ENCODE assay signal across 19 mouse cellular contexts in genomic region chr3:95136336-95136735, GRCm38 (mm10). TPM values are rescaled to one million over a fixed set of nuclear protein-coding genes. Genes with fewer than 3 reads are reported as not detected.
DNase-seq lines count a peak whose midpoint lies in the region; ATAC-seq and TF ChIP-seq lines count a peak whose summit lies in the region.
"Had no signal": no experiment of that assay in that cellular context is flagged by ENCODE, and none has a peak within 500 bp of the region (broad histone marks: within the 10 kb centered on the region; RNA-seq: fewer than 3 reads in every experiment).

No protein-coding gene starts in this region.

- DNase-seq in gastrocnemius, adult 2 months = no peak
- DNase-seq in gastrocnemius, postnatal 4 days (ENCODE audit: low spot score in 2 of 2) = no peak
- DNase-seq in neural tube, embryonic 10.5 days (ENCODE audit: extremely low spot score, low spot score) = no peak
- no peak for DNase-seq in thymus, postnatal 4 days
- no peak for DNase-seq in kidney, adult 18-20 months
- DNase-seq: cerebellum, postnatal 14 days; gastrocnemius, postnatal 36 days; kidney, adult 11 months; kidney, postnatal 25 days had no signal

- H3K4me1 ChIP-seq in neural tube, embryonic 13.5 days (replicated peaks) = peaks cover 29% of the 10 kb centered on the region

- H3ac ChIP-seq in myocyte (ENCODE audit: control insufficient read depth, insufficient read length) = no peak overlapping the region

- no peak for TF ChIP-seq POLR2A in myocyte (IDR thresholded peaks at IDR 0.05; ENCODE audit: insufficient read length, low read depth)

- intact Hi-C loops in gastrocnemius, adult 2 months (cut with DNase I) = no loop called here

- peak overlapping the region; percentile 81; the same call in 1 of the 2 replicates for H3K27ac ChIP-seq in gastrocnemius, adult 2 months
- no peak overlapping the region for H3K27ac ChIP-seq in neural tube, embryonic 13.5 days (replicated peaks)
- H3K27ac ChIP-seq: embryonic facial prominence, embryonic 10.5 days; hindbrain, postnatal 0 days had no signal

- no peak for TF ChIP-seq CTCF in gastrocnemius, adult 2 months (IDR thresholded peaks at IDR 0.05)

- H3K4me3 ChIP-seq in gastrocnemius, adult 2 months = no peak overlapping the region
- H3K4me3 ChIP-seq in neural tube, embryonic 13.5 days = no peak overlapping the region
- H3K4me3 ChIP-seq in myocyte = peak overlapping the region; percentile 42

- no peak overlapping the region for H3K4me2 ChIP-seq in neural tube, embryonic 13.5 days
- no peak overlapping the region for H3K4me2 ChIP-seq in myocyte (ENCODE audit: low read depth)

- no peaks in the 10 kb centered on the region for H3K9me3 ChIP-seq in neural tube, embryonic 13.5 days
- H3K9me3 ChIP-seq: embryonic facial prominence, embryonic 10.5 days had no signal

- no peaks in the 10 kb centered on the region for H3K27me3 ChIP-seq in neural tube, embryonic 13.5 days
- H3K27me3 ChIP-seq in myocyte (ENCODE audit: control insufficient read depth, insufficient read depth, insufficient read length) = no peaks in the 10 kb centered on the region

- ATAC-seq in neural tube, embryonic 13.5 days (ENCODE audit: low read depth) = no peak
- peak; percentile 7; the same call in 1 of the 2 replicates for ATAC-seq in common myeloid progenitor, adult 5-6 weeks (replicated peaks; ENCODE audit: low read depth, poor library complexity, severe bottlenecking)
- ATAC-seq: forebrain, embryonic 14.5 days; hindbrain, postnatal 0 days had no signal

- peaks cover 30% of the 10 kb centered on the region for H3K36me3 ChIP-seq in neural tube, embryonic 13.5 days
- no peaks in the 10 kb centered on the region for H3K36me3 ChIP-seq in myocyte (ENCODE audit: control insufficient read depth, insufficient read depth)

- WGBS in neural tube, embryonic 13.5 days = 92% methylated on average over 3 of the region's 3 CpGs

- H3K79me2 ChIP-seq in myocyte (ENCODE audit: control insufficient read depth, insufficient read depth) = peaks cover 8% of the 10 kb centered on the region

- H3K9ac ChIP-seq in neural tube, embryonic 13.5 days = 0 out of 2 replicates have a peak overlapping the region, but pooled peaks have one; percentile 22

TF ChIP-seq in myocyte, 11 proteins besides CTCF, POLR2A, EP300 and RAD21:
- TF ChIP-seq CEBPB (IDR thresholded peaks at IDR 0.05; ENCODE audit: insufficient read depth, poor library complexity, severe bottlenecking) (no peak), SRF (IDR thresholded peaks at IDR 0.05; ENCODE audit: control insufficient read depth, insufficient read length, low read depth) (no peak), MAX (IDR thresholded peaks at IDR 0.05; ENCODE audit: low read depth) (no peak), REST (IDR thresholded peaks at IDR 0.05; ENCODE audit: insufficient read depth, insufficient read length) (no peak), E2F4 (IDR thresholded peaks at IDR 0.05; ENCODE audit: insufficient read depth) (no peak), TCF12 (IDR thresholded peaks at IDR 0.05; ENCODE audit: insufficient read depth, poor library complexity, severe bottlenecking) (no peak), USF1 (IDR thresholded peaks at IDR 0.05; ENCODE audit: low read depth) (no peak), MYOG (IDR thresholded peaks at IDR 0.05; ENCODE audit: control insufficient read depth in 1 of 3, insufficient read depth in 1 of 3, insufficient read length in 2 of 3, low read depth in 2 of 3) (no peak)

RNA-seq across cellular contexts. Expression of gene Lysmd1, which starts 2.4 kb away (rescaled TPM):
- total RNA-seq in gastrocnemius, adult 2 months (2021) = 1 to 10 TPM; 6.7 to 7.2 TPM
- 1 to 10 TPM; 6.8 to 7.0 TPM for total RNA-seq in gastrocnemius, postnatal 4 days (2021)
- polyA plus RNA-seq in neural tube, embryonic 13.5 days (2015; fragmentation: Nextera tagmentation; extraction: Ambion mirVana) = 34.7 and 39.1 TPM in 2 replicates
- total RNA-seq in common myeloid progenitor, adult 5-6 weeks (2017) = 2.9 and 6.9 TPM in 2 replicates
- 7.0 TPM for polyA plus RNA-seq in myocyte (2012; fragmentation: generic; extraction: Trizol)

RNA-seq across cellular contexts. Expression of gene Scnm1, which starts 2.5 kb away (rescaled TPM):
- total RNA-seq in gastrocnemius, adult 2 months (2021) = 10 to 100 TPM; 33.2 to 40.7 TPM
- 10 to 100 TPM; 48.8 to 51.2 TPM for total RNA-seq in gastrocnemius, postnatal 4 days (2021)
- polyA plus RNA-seq in neural tube, embryonic 13.5 days (2015; fragmentation: Nextera tagmentation; extraction: Ambion mirVana) = 96.8 and 98.2 TPM in 2 replicates
- total RNA-seq in common myeloid progenitor, adult 5-6 weeks (2017) = 59.6 and 88.2 TPM in 2 replicates
- 30.6 TPM for polyA plus RNA-seq in myocyte (2012; fragmentation: generic; extraction: Trizol)

RNA-seq across cellular contexts. Expression of gene Tnfaip8l2, which starts 5.8 kb away (rescaled TPM):
- total RNA-seq in gastrocnemius, adult 2 months (2021) = under 1 TPM; 0.42 to 0.87 TPM
- 1 to 10 TPM; 2.8 to 3.7 TPM for total RNA-seq in gastrocnemius, postnatal 4 days (2021)
- 3.0 and 3.3 TPM in 2 replicates for polyA plus RNA-seq in neural tube, embryonic 13.5 days (2015; fragmentation: Nextera tagmentation; extraction: Ambion mirVana)
- 21.8 and 38.5 TPM in 2 replicates for total RNA-seq in common myeloid progenitor, adult 5-6 weeks (2017)
- 0.22 TPM for polyA plus RNA-seq in myocyte (2012; fragmentation: generic; extraction: Trizol)

RNA-seq across cellular contexts. Expression of gene Tmod4, which starts 12.1 kb away (rescaled TPM):
- 100 to 1,000 TPM; 598 to 814 TPM for total RNA-seq in gastrocnemius, adult 2 months (2021)
- 100 to 1,000 TPM; 250 to 275 TPM for total RNA-seq in gastrocnemius, postnatal 4 days (2021)
- 0.96 and 1.7 TPM in 2 replicates for polyA plus RNA-seq in neural tube, embryonic 13.5 days (2015; fragmentation: Nextera tagmentation; extraction: Ambion mirVana)
- not detected in 2 replicates for total RNA-seq in common myeloid progenitor, adult 5-6 weeks (2017)
- 2.5 TPM for polyA plus RNA-seq in myocyte (2012; fragmentation: generic; extraction: Trizol)
- total RNA-seq: hematopoietic stem cell, adult 5-6 weeks; monocyte, adult 5-6 weeks had no signal
- polyA plus RNA-seq: erythroblast, embryonic 14.5 days had no signal

RNA-seq across cellular contexts. Expression of gene Sema6c, which starts 23.9 kb away (rescaled TPM):
- 100 to 1,000 TPM in 1 of 2 experiments, 10 to 100 TPM in 1; 83.4 to 105 TPM for total RNA-seq in gastrocnemius, adult 2 months (2021)
- total RNA-seq in gastrocnemius, postnatal 4 days (2021) = 100 to 1,000 TPM; 112 to 123 TPM
- polyA plus RNA-seq in neural tube, embryonic 13.5 days (2015; fragmentation: Nextera tagmentation; extraction: Ambion mirVana) = 33.8 and 34.3 TPM in 2 replicates
- total RNA-seq in common myeloid progenitor, adult 5-6 weeks (2017) = 0.64 and 4.6 TPM in 2 replicates
- 29.0 TPM for polyA plus RNA-seq in myocyte (2012; fragmentation: generic; extraction: Trizol)
- total RNA-seq: monocyte, adult 5-6 weeks; neutrophil, adult 5-6 weeks had no signal
